Mouse (Mus musculus) testis, adult 2 months (tissue): Measurements from ENCODE around the gene Panx1. TPM values are rescaled to one million over a fixed set of nuclear protein-coding genes. Genes with fewer than 3 reads are reported as not detected.
A peak's percentile ranks its signal among the peaks of the same experiment; 100 is the strongest.

ENCODE experiments used
- H3K27ac ChIP-seq: fragments of 200-500 bp; 2 replicates; pipeline ENCODE4 v1.5.1; 2012; ENCODE audit warnings: low read depth, low read length; ENCODE audit not compliant: control insufficient read depth, insufficient read depth
- H3K27me3 ChIP-seq: fragments of 200-500 bp; 2 replicates; pipeline ENCODE4 v1.6.1; 2012; ENCODE audit warnings: mild to moderate bottlenecking, low read length, moderate library complexity; ENCODE audit not compliant: control insufficient read depth, insufficient read depth
- H3K36me3 ChIP-seq: fragments of 200-500 bp; 2 replicates; pipeline ENCODE4 v1.6.1; 2012; ENCODE audit warnings: mild to moderate bottlenecking, low read length; ENCODE audit not compliant: control insufficient read depth, insufficient read depth
- H3K4me1 ChIP-seq: fragments of 200-500 bp; 2 replicates; pipeline ENCODE4 v1.6.1; 2012; ENCODE audit warnings: low read length; ENCODE audit not compliant: control insufficient read depth, insufficient read depth
- H3K4me3 ChIP-seq: fragments of 200-500 bp; 2 replicates; pipeline ENCODE4 v1.5.1; 2012; ENCODE audit warnings: low read depth, mild to moderate bottlenecking, low read length, moderate library complexity, mixed read lengths; ENCODE audit not compliant: control insufficient read depth
- CTCF ChIP-seq: fragments of 200-500 bp; IDR thresholded peaks from 2 replicates; pipeline ENCODE4 v1.5.1; 2012; ENCODE audit warnings: low read depth, mild to moderate bottlenecking, inconsistent platforms, low read length, moderate library complexity; ENCODE audit not compliant: control insufficient read depth, insufficient read depth, insufficient replicate concordance
- POLR2A ChIP-seq: fragments of 200-500 bp; IDR thresholded peaks from 2 replicates; pipeline ENCODE4 v1.6.1; 2012; ENCODE audit warnings: low read depth, mild to moderate bottlenecking, inconsistent platforms, low read length, moderate library complexity; ENCODE audit not compliant: control insufficient read depth
- polyA plus RNA-seq: library from polyadenylated mRNA; depleted of rRNA; stranded (reverse); fragments of >200 nt; gene quantifications from 2 replicates; pipeline ENCODE4 v1.2.3, GENCODE M21; 2012

Gene Panx1
- polyA plus RNA-seq, 1 experiment, result 2.5 TPM

DNA sequence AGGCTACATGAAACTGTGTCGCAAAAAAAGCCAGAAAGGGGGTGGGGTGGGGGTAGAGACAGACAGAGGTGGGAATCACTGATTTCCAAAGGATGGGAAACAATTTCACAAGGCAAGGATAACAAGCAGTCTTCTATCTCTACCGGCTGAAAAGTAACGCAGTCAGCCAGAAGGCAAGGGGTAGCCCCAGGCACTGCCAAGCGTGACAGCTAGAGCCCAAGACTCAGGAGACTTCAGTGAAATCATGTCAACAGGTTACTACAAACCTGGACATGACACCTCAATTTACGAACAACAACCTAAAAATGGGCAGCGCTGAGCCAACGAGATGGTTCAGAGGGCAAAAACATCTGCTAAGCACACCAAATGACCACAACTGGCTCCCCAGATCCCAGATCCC lies 9.3 kb downstream of the Panx1 start:
- H3K27me3 ChIP-seq, result no peaks in the 10 kb centered on the region
- no peaks in the 10 kb centered on the region for H3K4me1 ChIP-seq
- no peaks in the 10 kb centered on the region for H3K36me3 ChIP-seq
- no peak overlapping the region for H3K4me3 ChIP-seq
- no peak for TF ChIP-seq POLR2A
- TF ChIP-seq CTCF, result no peak
- no peak overlapping the region for H3K27ac ChIP-seq

DNA sequence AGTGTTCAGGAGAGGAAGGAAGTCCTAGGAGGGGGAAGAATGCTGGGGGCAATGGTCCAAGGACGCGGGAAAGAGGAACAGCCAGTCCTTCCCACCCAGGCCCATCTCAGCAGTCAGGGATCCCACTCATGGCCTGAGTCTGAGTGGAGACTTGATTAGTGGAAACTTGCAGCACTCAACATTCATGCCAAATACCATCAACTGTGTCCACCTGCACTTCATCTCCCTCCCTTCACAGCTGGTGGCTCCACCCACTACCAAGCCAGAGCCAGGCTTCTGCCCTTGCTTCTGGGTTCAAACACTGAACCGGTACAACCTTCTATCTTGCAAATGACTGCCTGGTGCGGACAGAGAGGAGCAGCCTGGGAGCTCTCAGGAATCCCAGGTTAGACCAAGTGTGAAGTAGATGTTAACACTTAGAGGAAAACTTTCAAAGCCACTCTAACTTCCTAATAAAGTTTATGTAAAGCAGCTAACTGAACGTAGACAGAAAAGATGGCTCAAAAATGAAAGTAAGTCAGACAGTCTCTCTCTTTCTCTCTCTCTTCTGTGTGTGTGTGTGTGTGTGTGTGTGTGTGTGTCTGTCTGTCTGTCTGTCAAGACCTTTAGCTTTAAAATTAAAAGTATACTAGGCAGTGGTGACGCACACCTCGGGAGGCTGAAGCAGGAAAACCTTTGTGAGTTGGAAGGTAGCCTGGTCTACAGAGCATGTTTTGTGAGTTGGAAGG lies 10.6 kb downstream of the Panx1 start:
- no peak overlapping the region for H3K27ac ChIP-seq
- no peaks in the 10 kb centered on the region for H3K27me3 ChIP-seq
- H3K36me3 ChIP-seq, result no peaks in the 10 kb centered on the region
- H3K4me3 ChIP-seq, result no peak overlapping the region
- no peak for TF ChIP-seq POLR2A
- H3K4me1 ChIP-seq, result no peaks in the 10 kb centered on the region

DNA sequence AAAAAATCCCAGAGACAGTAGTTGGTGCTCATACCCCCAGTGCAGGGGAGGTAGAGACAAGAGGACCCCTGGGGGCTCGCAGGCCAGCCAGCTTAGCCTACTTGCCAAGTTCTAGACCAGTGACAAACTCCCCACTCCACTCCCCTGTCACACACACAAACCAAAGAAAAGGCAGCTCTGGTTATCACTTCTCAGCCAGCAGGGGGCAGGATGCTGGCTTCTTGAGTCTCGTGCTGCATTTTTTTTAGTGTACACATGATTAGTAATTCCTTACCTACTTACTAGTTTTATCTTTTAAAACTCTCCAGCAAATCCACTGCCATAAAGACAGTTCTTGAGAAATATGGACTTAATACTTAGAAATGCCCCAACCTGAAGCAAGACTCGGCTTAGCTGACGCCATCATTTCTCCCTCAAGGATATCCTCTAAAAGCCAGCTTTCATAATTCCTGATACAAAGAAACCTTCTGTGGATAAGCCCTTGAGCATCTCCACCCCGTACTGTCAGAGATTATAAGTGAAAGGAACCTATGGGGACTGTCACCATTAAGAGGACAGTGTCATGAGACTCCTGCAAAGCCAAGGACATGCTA lies 11.6 kb downstream of the Panx1 start:
- Histone ChIP-seq H3K27me3 (no peaks in the 10 kb centered on the region), H3K36me3 (no peaks in the 10 kb centered on the region), H3K4me3 (no peak overlapping the region), H3K4me1 (no peaks in the 10 kb centered on the region), H3K27ac (no peak overlapping the region)
- TF ChIP-seq CTCF (peak; percentile 15; the same call in 1 of the 2 replicates), POLR2A (no peak)

DNA sequence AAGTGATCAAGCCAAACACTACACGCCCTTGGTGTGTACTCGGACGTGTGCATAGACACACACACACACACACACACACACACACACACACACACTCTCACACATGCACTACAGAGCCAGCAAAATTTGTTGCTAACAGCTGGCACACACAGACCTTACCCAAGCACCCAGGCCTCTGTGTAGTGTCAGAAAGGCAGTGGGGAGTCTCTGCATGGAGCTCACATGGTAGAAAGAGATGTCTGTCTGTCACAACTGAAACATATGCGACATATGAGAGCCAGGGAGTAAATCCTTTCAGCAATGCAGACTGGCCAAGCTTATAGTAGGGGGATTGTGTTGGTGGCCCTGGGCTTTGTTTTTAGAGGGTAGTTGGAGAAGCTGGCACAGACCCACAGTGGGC lies 12.5 kb downstream of the Panx1 start:
- Histone ChIP-seq H3K4me3 (no peak overlapping the region), H3K27ac (no peak overlapping the region), H3K36me3 (no peaks in the 10 kb centered on the region), H3K4me1 (no peaks in the 10 kb centered on the region), H3K27me3 (no peaks in the 10 kb centered on the region)
- TF ChIP-seq CTCF (no peak), POLR2A (no peak)

DNA sequence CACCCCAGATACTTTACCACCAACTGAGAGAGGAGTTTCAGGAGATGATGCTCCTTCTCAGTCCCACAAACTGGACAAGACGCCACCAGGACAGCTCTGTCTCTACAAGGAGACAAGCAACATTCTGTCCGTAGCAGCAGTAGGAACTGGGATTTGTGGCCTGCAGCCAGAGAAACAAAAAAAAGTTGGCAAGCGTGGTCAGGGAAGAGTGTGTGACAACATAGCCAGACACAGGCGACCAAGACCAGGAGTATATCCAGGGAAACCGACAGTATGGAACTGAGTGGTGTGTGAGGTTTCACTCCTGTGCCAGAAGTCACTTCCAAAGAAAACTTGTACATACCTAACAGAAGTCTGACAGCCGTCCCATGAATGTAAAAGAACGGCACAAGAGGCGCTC lies 14.5 kb downstream of the Panx1 start:
- Histone ChIP-seq H3K36me3 (no peaks in the 10 kb centered on the region), H3K4me1 (no peaks in the 10 kb centered on the region), H3K27ac (peak overlapping the region; percentile 16), H3K4me3 (no peak overlapping the region), H3K27me3 (no peaks in the 10 kb centered on the region)
- TF ChIP-seq POLR2A (no peak), CTCF (no peak)

DNA sequence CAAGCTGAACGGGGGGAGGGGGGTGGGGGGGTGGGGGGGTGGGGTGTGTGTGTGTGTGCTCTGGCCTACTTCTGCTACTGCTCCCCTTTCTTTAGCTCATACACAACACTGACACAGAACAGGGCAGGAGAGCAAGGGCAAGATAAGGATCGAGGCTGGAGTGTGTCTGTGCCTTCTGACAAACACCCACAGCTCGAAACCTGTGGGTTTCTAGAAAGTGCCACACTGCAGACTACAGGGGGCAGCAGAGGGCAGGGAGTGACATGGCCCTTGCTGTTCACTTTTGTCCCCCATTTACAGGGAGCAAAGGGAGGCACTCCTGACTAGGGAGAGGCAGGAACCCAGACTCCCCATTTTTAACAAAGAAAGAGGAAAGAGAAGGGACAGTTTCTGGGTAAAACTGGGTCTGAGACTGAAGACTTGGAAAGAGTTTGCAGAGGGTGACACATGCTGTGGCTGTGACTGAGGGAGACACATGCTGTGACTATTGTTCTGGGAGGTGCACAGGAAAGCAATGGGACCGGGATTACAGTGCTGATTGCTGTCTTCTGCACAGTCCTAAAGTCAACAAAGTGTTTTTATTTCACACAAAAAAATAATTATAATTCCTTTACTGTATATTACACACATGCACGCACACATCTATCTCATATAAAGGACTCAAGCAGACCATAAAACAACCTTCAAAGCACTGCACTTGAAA lies 16.1 kb downstream of the Panx1 start:
- Histone ChIP-seq H3K4me1 (no peaks in the 10 kb centered on the region), H3K36me3 (no peaks in the 10 kb centered on the region), H3K27me3 (no peaks in the 10 kb centered on the region), H3K27ac (no peak overlapping the region), H3K4me3 (no peak overlapping the region)
- TF ChIP-seq CTCF (peak; percentile 69; the same call in 1 of the 2 replicates), POLR2A (no peak)

DNA sequence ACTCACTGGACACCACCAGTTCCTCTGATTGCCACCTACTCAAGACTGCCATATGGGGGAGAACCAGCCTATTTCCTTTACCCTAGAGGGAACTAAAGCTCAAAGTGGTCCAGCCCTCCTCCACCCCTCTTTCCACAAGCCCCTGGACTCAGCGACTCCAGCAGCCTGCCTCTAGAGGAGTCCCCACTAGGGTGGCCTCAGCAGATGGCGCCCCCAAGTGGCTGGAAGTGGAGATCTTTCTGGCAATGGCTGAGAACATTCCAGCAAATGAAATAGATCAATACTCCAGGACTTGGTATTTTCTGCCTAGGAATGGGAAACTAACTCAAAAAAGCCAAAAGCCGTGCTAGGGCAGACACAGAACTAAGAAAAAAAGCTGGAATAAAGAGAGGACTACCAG lies 17.6 kb downstream of the Panx1 start:
- TF ChIP-seq POLR2A (no peak), CTCF (peak; percentile 52; the same call in 1 of the 2 replicates)
- Histone ChIP-seq H3K27me3 (no peaks in the 10 kb centered on the region), H3K4me1 (no peaks in the 10 kb centered on the region), H3K36me3 (no peaks in the 10 kb centered on the region), H3K27ac (no peak overlapping the region), H3K4me3 (no peak overlapping the region)

DNA sequence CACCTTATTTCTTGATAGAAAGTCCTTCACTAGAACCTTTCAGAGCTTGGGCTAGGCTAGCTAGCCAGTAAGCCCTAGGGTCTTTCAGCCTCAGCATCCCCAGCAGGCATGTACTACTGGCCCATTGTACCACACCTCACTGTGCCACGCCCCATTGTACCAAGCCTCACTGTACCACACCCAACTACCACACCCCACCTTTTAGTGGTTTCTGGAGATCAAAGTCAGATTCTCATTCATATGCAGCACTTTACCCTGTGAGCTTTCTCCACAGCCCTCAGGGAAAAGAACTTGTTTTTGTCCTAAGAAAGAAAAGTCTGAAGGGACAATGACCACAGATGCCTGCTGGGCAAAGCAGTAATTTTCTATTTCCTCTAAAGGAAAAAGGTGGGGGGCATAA lies 22.2 kb downstream of the Panx1 start:
- Histone ChIP-seq H3K27me3 (no peaks in the 10 kb centered on the region), H3K4me3 (no peak overlapping the region), H3K27ac (no peak overlapping the region), H3K4me1 (no peaks in the 10 kb centered on the region), H3K36me3 (no peaks in the 10 kb centered on the region)
- TF ChIP-seq POLR2A (no peak), CTCF (no peak)
